Mouse (Mus musculus) embryonic fibroblast, embryonic 13.5 days (primary cell): ENCODE results near the gene Sgtb. TPM values are rescaled to one million over a fixed set of nuclear protein-coding genes. Genes with fewer than 3 reads are reported as not detected.

Source experiments
- H3K27ac ChIP-seq: 2 replicates; pipeline ENCODE4 v1.5.1; 2012; ENCODE audit warnings: low read length, control low read depth, inconsistent platforms; ENCODE audit not compliant: insufficient read depth
- H3K4me1 ChIP-seq: 2 replicates; pipeline ENCODE4 v1.6.1; 2011; ENCODE audit warnings: low read length; ENCODE audit not compliant: control insufficient read depth, insufficient read depth
- H3K4me3 ChIP-seq: 2 replicates; pipeline ENCODE4 v1.5.1; 2011; ENCODE audit warnings: mild to moderate bottlenecking, control low read depth, low read length; ENCODE audit not compliant: insufficient read depth
- CTCF ChIP-seq: IDR thresholded peaks from 2 replicates; pipeline ENCODE4 v1.5.1; 2011; ENCODE audit warnings: mild to moderate bottlenecking, control low read depth, low read length, moderate library complexity, borderline replicate concordance; ENCODE audit not compliant: insufficient read depth
- POLR2A ChIP-seq: IDR thresholded peaks from 2 replicates; pipeline ENCODE4 v1.6.1; 2011; ENCODE audit warnings: low read depth, mild to moderate bottlenecking, control low read depth, low read length, moderate library complexity
- polyA plus RNA-seq: library from polyadenylated mRNA; stranded (reverse); fragments of >200 nt; gene quantifications from 2 replicates; pipeline ENCODE4 v1.2.4, GENCODE M21; 2011; ENCODE audit warnings: low read depth; ENCODE audit not compliant: missing spikeins, insufficient read length

Sgtb gene
- polyA plus RNA-seq, 1 experiment: 6.8 TPM

DNA sequence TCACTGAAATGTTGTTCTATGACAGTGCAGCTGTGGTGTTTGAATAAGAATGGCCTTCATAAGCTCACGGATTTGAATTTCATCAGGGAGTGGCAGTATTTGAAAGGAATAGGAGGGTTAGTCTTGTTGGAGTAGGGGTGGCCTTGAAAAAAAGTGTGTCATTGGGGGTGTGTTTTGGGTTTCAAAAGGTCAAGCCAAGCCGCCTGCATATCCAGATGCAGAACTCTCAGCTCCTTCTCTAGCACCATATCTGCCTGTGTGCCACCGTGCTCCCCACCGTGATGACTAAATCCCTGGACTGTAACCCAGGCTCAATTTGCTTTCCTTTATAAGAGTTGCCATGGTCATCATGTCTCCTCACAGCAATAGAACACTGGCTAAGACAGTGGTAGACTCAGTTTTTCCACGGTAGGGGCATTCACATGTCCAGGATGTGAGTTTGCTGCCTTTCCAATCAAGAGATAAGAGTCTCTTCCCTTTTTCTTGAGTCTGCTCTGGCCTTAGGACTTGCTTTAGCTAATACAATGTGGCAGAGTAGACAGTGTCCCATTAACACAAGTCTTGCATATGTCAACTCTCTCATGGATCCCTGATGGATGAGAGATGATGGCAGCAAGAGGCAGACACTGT is 7.8 kb upstream of the Sgtb start:
- Histone ChIP-seq H3K27ac (no peak overlapping the region), H3K4me1 (no peaks in the 10 kb centered on the region), H3K4me3 (no peak overlapping the region)
- no peak for TF ChIP-seq POLR2A
- TF ChIP-seq CTCF: no peak

DNA sequence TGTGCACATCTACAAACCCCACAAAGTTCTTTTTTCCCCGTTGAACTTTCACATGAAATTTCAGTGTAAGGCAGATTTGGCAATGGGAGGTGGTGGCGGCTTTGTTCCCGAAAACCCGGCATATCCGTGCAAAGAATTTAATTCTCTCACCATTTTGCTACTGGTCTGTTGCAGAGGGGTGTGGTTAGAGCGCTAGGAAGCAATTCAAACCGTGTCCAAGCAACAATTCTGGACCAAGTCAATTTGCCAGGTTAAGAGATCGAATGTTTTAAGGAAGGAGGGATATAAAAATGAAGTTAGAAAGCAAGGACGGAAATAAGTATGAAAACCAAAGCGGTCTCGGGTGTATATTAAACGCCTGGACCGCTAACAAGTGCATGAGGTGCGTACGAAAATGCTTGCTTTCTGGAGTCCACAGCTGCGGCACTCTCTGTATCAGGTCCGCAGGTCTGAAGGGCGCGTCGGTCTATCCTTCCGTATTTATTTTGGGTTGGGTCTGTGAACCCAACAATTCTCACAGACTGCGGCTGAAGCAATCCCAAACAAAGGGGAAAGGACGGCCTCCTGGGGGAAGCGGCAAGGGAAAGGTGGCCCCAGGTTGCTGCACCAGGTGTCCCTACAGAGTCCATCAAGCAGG is 772 bp upstream of the Sgtb start:
- peaks cover 5% of the 10 kb centered on the region; the same call in 1 of the 2 replicates for H3K4me1 ChIP-seq
- no peak for TF ChIP-seq POLR2A
- H3K4me3 ChIP-seq: peak overlapping the region; percentile 94
- H3K27ac ChIP-seq: no peak overlapping the region

DNA sequence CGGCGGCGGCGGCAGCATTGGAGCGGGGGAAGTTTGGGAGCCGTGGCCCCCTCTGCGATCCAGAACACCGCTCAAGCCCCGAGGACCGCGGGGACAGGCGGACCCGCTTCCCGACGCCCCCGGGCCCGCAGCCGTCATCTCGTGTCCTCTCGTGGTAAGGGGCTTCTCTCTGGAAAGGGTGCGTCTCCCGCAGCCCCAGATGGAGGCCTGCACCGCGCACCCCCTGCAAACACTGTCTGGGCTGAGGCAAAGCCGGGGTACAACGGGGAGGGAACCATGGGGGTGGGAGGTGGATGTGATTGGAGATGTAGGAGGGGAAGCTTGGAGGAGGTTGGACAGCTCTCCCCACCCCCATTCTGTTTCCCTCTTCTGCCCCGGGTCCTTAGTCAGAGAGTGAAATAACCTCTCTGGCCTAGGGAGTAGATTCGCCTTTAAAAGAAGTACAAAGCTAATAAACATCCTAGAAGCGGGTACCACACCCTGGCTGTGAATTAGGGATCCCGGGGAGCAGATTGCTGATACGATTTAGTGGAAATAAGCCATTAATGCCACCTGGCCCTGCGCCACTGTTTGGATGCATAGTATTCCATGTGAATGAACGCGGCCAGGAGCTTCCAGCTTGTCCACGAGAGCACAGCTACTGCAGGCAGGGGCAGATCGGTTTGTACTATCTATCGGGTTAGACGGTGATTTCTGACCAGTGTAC is 428 bp downstream of the Sgtb start:
- H3K27ac ChIP-seq: peak overlapping the region; percentile 10; the same call in 1 of the 2 replicates
- peaks cover 5% of the 10 kb centered on the region; the same call in 1 of the 2 replicates for H3K4me1 ChIP-seq
- H3K4me3 ChIP-seq: peak overlapping the region; percentile 88
- no peak for TF ChIP-seq CTCF
- no peak for TF ChIP-seq POLR2A

DNA sequence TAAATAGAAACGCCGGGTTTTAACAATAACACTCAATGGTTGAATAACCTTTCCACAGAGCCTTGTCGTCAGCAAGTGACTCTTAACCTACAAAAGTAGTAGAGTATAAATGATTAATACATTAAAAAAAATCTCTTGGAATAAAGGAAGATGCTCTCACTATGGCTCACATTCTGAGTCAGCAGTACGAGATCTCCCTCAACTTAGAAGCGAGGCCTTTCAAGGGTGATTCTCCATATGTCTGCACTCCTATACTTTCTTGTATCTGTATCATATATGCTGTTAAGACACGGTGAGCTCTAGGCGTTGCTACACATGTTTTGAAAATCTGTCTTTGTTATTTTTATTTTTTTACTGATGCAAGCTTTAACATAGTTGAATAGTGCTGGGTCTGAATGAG is 985 bp downstream of the Sgtb start:
- H3K4me3 ChIP-seq: peak overlapping the region; percentile 88
- TF ChIP-seq POLR2A (no peak), CTCF (no peak)
- peak overlapping the region; percentile 10; the same call in 1 of the 2 replicates for H3K27ac ChIP-seq
- H3K4me1 ChIP-seq: peaks cover 5% of the 10 kb centered on the region; the same call in 1 of the 2 replicates

DNA sequence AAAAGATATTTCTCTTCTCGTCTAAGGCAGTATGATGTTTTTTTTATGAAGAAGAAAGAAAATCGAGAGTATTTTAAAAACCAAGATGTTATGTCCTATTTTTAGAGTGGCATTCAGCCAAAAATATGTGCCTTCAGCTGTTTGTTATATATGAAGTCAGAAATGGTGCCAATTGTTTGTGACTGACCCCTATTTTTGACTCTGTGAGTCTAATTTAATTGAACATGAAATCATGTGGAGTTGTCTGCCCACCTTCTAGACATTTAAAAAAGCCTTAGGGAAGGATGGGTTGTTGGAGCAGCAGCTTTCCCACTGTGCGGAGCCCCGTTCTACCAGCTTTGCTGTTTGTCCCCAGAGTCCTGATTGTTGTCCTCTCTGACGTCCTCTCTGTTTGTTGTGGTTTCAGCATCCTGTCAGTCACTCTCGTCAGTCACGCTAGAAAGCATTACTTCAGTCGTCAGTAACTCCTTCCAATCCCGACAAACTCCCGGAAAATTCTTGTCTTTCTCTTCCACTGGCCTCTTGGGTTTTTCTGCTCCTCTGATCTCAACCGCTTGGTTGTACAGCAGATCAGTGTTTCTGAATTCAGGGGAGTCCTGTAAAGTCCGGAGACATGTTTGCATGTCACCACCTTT is 2.8 kb downstream of the Sgtb start:
- no peak for TF ChIP-seq CTCF
- no peak for TF ChIP-seq POLR2A
- Histone ChIP-seq H3K27ac (no peak overlapping the region), H3K4me1 (peaks cover 5% of the 10 kb centered on the region; the same call in 1 of the 2 replicates), H3K4me3 (no peak overlapping the region)

DNA sequence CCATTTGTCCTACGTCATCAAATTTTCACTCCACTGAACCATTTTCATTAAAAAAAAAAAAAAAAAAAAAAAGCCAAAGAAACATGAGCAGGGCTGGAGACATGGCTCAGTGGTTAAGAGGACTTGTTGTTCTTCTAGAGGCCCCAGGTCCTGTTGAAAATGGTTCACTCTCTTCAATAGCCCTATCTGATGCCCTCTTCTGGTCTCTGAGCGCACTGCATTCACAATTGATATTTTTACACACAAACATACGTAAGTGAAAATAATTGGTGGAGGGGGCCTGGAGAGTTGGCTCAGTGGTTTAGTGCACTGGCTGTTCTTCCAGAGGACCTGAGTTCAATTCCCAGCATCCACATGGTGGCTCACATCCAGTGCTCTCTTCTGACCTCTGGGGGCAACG is 4.2 kb downstream of the Sgtb start:
- H3K4me1 ChIP-seq: peaks cover 5% of the 10 kb centered on the region; the same call in 1 of the 2 replicates
- TF ChIP-seq POLR2A (no peak), CTCF (no peak)
- no peak overlapping the region for H3K4me3 ChIP-seq
- H3K27ac ChIP-seq: no peak overlapping the region

DNA sequence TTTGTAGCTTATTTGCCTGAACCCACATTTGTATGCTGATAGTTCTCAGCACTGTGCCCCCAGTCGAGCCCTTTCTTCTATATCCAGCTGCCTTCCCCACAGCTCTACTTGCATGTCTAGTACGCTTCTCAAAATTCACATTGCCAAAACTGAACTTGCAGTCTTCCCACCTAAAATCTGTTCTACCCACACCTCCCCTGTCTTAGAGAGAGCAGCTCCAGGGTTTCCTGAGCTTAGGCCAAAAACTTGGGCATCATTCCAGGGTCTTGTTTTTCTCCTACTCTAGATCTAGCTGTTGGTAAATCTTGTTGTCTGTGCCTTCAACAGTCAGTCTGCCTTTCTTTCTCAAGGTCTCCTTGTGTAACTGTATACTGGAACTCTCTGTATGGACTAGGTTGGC is 5.3 kb downstream of the Sgtb start:
- no peak overlapping the region for H3K27ac ChIP-seq
- H3K4me3 ChIP-seq: no peak overlapping the region
- TF ChIP-seq POLR2A (no peak), CTCF (no peak)
- peaks cover 5% of the 10 kb centered on the region; the same call in 1 of the 2 replicates for H3K4me1 ChIP-seq

DNA sequence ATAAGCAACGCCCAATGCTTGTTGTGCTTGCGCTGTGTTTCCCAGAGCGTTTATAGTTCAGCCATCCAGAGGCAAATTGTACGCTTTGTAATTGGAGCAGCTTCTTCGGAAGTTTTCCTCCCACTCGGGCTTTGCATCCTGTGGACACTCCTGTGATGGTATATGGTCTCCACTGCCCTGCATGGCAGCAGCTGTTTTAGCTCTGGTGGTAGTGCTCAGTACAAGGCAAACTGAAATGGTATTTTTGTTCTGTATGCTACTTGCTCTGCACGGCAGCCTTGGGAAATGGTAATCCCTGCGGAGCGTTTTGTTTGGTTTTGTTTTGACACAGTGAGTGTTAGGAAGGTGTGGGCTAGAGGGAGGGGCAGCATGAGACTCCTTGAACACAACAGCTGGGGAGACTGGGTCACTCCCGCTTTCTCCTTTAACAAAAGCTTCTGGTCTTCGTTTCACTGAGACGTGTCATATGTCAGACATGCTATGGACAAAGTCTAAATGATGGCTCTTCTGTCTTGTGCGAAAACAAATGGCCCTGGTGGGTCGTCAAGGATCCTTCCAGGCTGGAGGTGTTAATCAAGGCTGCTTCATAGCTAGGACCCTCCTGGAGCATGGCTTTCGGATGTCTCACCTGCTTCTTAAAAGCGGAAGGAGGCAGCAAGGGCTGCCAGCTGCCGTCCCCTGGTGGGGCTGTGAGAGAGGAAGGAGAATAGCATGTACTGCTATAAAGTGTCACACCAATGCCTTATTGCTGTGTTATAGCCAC is 12.7 kb downstream of the Sgtb start:
- no peak overlapping the region for H3K4me3 ChIP-seq
- TF ChIP-seq CTCF: no peak
- TF ChIP-seq POLR2A: no peak

DNA sequence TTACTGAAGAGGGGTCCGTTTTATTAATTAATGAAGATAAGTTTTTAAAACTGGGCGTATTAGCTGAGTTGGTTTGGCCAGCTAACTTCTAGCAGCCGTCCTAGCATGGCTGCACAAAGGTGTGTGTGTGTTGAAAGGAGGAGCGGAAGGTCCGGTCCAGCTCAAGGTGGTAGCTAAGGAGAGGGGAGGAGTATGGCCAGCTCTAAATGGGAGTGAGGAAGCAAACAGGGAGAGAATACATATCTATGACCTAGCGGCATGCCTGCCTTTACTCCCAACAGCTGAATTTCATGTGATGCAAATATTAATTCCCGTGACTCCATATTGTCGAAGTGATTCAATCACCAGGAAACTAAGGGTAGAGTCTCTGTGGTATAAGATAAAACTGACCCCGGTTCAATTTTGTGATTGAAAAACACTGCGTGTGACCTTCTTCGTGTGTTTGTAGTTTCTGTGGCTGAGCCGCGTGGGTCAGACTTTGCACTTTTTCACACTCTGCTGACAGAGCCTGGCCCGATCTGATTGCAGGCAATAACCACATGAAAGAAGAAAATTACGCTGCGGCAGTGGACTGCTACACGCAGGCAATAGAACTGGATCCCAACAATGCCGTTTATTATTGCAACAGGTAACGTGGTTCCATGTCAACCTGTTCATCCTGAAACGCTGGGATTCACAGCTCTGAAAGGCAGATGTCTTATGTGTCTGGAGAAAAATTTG is 14.3 kb downstream of the Sgtb start:
- no peak for TF ChIP-seq CTCF
- TF ChIP-seq POLR2A: no peak
- Histone ChIP-seq H3K4me3 (no peak overlapping the region), H3K4me1 (no peaks in the 10 kb centered on the region), H3K27ac (no peak overlapping the region)

More for the DNA sequence above, 12.7 kb downstream of the Sgtb start:
- Histone ChIP-seq H3K27ac (no peak overlapping the region), H3K4me1 (no peaks in the 10 kb centered on the region)
